Mouse (Mus musculus) embryonic facial prominence, embryonic 15.5 days (tissue): ENCODE data around the gene Znrf2. TPM values are rescaled to one million over a fixed set of nuclear protein-coding genes. Genes with fewer than 3 reads are reported as not detected.

ENCODE experiments used
- ATAC-seq: fragments of 200-750 bp; cut with Nextera tagmentation; 2 replicates; pipeline ENCODE4 v1.8.0; 2017; ENCODE audit warnings: low read depth, moderate TSS enrichment; ENCODE audit not compliant: insufficient number of reproducible peaks, low FRiP score, low TSS enrichment
- H3K27ac ChIP-seq: fragments of 300-500 bp; sonication (generic); replicated peaks from 2 replicates; pipeline ENCODE4 v1.5.1; 2015; ENCODE audit warnings: mild to moderate bottlenecking, inconsistent platforms
- H3K27me3 ChIP-seq: fragments of 300-500 bp; sonication (generic); 2 replicates; pipeline ENCODE4 v1.6.1; 2015; ENCODE audit warnings: inconsistent platforms
- H3K36me3 ChIP-seq: fragments of 300-500 bp; sonication (generic); 2 replicates; pipeline ENCODE4 v1.6.1; 2015; ENCODE audit warnings: mild to moderate bottlenecking, inconsistent platforms
- H3K4me1 ChIP-seq: fragments of 300-500 bp; sonication (generic); 2 replicates; pipeline ENCODE4 v1.6.1; 2015; ENCODE audit warnings: inconsistent platforms
- H3K4me2 ChIP-seq: fragments of 300-500 bp; sonication (generic); replicated peaks from 2 replicates; pipeline ENCODE4 v1.6.1; 2015; ENCODE audit warnings: mild to moderate bottlenecking, inconsistent platforms
- H3K4me3 ChIP-seq: fragments of 300-500 bp; sonication (generic); replicated peaks from 2 replicates; pipeline ENCODE4 v1.5.1; 2015; ENCODE audit warnings: mild to moderate bottlenecking, inconsistent platforms
- H3K9ac ChIP-seq: fragments of 300-500 bp; sonication (generic); 2 replicates; pipeline ENCODE4 v1.6.1; 2015; ENCODE audit warnings: inconsistent platforms
- H3K9me3 ChIP-seq: fragments of 300-500 bp; sonication (generic); replicated peaks from 2 replicates; pipeline ENCODE4 v1.6.1; 2016; ENCODE audit warnings: inconsistent platforms
- WGBS: fragments of 180-500 bp; shearing (Covaris S2); methylation state at CpG from one replicate; pipeline ENCODE4 v1.1.7; 2015; 5-methylcytosine and 5-hydroxymethylcytosine counted together
- polyA plus RNA-seq: library from polyadenylated mRNA; unstranded; fragments of >200 nt; fragmentation: Nextera tagmentation; extraction: Ambion mirVana; gene quantifications from 2 replicates; pipeline ENCODE4 v1.2.1, GENCODE M21; 2015

The Znrf2 gene
- polyA plus RNA-seq, 1 experiment from 2014 or later = 3.9 TPM

DNA sequence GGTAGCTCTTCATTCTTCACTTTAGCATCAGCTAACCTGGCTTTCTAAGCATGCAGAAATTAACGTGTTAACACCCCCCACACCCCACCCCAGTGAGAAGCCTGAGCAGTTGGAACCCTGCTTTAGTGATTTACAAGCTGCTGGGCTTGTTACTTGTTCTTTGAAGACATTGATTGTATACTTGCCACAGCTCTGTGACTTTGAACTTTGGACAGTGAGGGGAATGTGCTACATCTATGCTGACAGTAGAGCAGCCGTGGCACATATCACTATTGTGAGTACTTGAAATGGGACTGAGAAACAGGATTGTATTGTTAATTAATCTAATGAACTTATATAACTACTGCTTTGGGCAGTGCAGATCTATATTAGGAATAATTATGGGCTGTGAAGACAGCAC, 66.7 kb downstream of the Znrf2 start:
- Histone ChIP-seq H3K4me3 (no peak overlapping the region), H3K9ac (no peak overlapping the region), H3K4me1 (no peaks in the 10 kb centered on the region), H3K27me3 (no peaks in the 10 kb centered on the region), H3K36me3 (no peaks in the 10 kb centered on the region), H3K4me2 (no peak overlapping the region), H3K27ac (no peak overlapping the region), H3K9me3 (no peaks in the 10 kb centered on the region)
- 77% methylated on average over 2 of the region's 2 CpGs for WGBS
- no peak for ATAC-seq

DNA sequence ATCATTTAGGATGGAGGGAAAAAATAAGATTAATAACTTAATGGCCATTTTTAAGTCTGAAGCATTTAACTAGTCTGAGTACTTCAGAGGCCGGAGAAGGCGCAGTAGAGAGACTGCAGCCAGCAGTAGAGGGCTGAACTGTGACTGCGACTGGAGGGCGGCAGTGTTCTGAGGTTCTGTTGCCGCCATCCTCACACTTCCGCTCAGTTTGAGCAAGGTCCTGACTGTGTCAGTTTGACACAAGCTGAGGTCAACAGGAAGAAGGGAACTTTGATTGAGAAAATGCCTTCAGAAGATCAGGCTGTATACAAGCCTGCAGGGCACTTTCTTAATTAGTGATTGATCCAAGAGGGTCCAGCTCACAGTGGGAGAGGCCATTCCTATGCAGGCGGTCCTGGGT, 69.5 kb downstream of the Znrf2 start:
- H3K4me2 ChIP-seq = no peak overlapping the region
- no peak overlapping the region for H3K4me3 ChIP-seq
- ATAC-seq = no peak
- H3K9ac ChIP-seq = no peak overlapping the region
- H3K27ac ChIP-seq = no peak overlapping the region
- H3K4me1 ChIP-seq = no peaks in the 10 kb centered on the region
- H3K27me3 ChIP-seq = no peaks in the 10 kb centered on the region
- no peaks in the 10 kb centered on the region for H3K9me3 ChIP-seq
- no peaks in the 10 kb centered on the region for H3K36me3 ChIP-seq
- 63% methylated on average over 7 of the region's 7 CpGs for WGBS

DNA sequence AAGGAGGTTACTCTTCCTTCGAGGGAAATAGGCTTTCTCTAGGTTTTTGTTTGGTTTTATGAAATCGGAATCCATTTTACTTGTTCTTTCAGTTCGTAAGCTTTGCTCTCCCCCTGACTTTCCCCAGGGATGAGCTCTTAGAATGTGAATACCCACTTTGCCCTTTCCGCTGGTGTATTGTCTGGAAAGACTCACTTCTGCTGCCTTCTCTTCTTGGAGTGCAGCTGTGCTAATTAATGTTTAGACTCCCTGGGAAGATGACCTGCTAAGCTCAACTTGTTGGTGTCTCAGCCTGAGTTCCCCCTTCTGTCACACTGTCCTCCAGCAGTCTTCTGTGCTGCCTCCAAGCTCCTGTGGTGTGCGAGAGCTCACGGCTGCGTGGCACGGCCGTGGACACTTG, 73.5 kb downstream of the Znrf2 start:
- Histone ChIP-seq H3K9ac (no peak overlapping the region), H3K4me3 (no peak overlapping the region), H3K27ac (no peak overlapping the region), H3K27me3 (no peaks in the 10 kb centered on the region), H3K36me3 (no peaks in the 10 kb centered on the region), H3K9me3 (no peaks in the 10 kb centered on the region), H3K4me1 (no peaks in the 10 kb centered on the region), H3K4me2 (no peak overlapping the region)
- no peak for ATAC-seq
- WGBS = 78% methylated on average over 9 of the region's 9 CpGs

DNA sequence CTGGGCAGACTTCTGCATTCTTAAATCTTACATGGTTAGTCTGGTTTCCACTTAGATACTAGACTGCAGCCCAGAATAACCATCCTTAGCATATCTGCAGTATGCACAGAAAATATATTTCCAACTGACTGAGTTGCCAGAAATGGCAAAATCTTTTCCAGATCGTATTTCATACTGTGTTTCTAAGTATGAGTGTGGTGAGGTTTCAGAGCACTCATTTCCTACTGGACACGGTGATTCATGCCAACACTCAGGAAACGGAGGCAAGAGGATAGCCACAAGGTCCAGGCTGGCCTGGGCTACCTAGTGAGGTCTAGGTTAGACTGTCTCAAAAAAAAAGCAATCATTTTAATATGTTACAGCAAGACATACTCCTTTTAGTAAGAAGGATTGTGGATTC, 74.7 kb downstream of the Znrf2 start:
- Histone ChIP-seq H3K36me3 (no peaks in the 10 kb centered on the region), H3K9me3 (no peaks in the 10 kb centered on the region), H3K9ac (no peak overlapping the region), H3K27me3 (no peaks in the 10 kb centered on the region), H3K4me2 (no peak overlapping the region), H3K4me1 (no peaks in the 10 kb centered on the region), H3K4me3 (no peak overlapping the region), H3K27ac (no peak overlapping the region)
- no peak for ATAC-seq
- WGBS = 73% methylated on average over 3 of the region's 3 CpGs

DNA sequence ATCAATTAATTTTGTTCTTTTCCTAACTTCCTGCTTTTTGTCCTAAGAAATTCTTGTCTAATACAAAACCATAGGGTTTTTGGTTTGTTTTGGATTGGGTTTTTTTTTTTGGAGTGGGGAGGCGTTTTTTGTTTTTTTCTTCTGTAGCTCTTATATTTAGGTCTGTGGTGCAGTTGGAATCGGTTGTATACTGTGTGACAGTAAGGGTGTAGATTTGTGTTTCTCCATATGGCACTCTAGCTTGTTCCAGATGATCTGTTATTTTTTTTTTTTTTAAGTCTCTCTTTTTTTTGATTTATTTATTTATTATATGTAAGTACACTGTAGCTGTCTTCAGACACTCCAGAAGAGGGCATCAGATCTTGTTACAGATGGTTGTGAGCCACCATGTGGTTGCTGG, 83.5 kb downstream of the Znrf2 start:
- ATAC-seq = no peak
- H3K36me3 ChIP-seq = no peaks in the 10 kb centered on the region
- H3K9me3 ChIP-seq = no peaks in the 10 kb centered on the region
- no peak overlapping the region for H3K4me2 ChIP-seq
- H3K27ac ChIP-seq = no peak overlapping the region
- no peak overlapping the region for H3K4me3 ChIP-seq
- H3K27me3 ChIP-seq = no peaks in the 10 kb centered on the region
- 80% methylated on average over 2 of the region's 2 CpGs for WGBS
- H3K4me1 ChIP-seq = no peaks in the 10 kb centered on the region
- H3K9ac ChIP-seq = no peak overlapping the region

DNA sequence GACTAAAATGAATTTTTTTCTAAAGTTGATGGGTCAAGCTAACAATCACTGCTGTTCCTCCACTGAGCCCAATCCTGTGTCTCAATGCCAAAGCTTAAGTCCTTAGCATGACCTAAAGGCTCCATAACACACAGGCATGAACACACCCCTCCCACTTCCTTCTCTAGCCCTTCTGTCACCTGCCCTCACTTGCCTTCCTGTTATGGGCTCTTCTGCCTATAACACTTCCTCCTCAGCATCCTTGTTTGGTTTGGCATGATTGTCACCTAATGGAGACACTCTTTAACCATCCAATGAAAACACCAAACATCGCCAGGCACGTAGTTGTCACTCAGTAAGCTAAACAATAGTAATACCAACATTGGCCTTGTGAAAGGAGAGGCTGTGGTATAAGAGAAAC, 85.8 kb downstream of the Znrf2 start:
- no peaks in the 10 kb centered on the region for H3K4me1 ChIP-seq
- H3K36me3 ChIP-seq = no peaks in the 10 kb centered on the region
- H3K27me3 ChIP-seq = no peaks in the 10 kb centered on the region
- H3K9me3 ChIP-seq = no peaks in the 10 kb centered on the region
- 91% methylated on average over 2 of the region's 2 CpGs for WGBS
- no peak overlapping the region for H3K4me2 ChIP-seq
- no peak overlapping the region for H3K9ac ChIP-seq
- H3K27ac ChIP-seq = no peak overlapping the region
- ATAC-seq = no peak
- H3K4me3 ChIP-seq = no peak overlapping the region

DNA sequence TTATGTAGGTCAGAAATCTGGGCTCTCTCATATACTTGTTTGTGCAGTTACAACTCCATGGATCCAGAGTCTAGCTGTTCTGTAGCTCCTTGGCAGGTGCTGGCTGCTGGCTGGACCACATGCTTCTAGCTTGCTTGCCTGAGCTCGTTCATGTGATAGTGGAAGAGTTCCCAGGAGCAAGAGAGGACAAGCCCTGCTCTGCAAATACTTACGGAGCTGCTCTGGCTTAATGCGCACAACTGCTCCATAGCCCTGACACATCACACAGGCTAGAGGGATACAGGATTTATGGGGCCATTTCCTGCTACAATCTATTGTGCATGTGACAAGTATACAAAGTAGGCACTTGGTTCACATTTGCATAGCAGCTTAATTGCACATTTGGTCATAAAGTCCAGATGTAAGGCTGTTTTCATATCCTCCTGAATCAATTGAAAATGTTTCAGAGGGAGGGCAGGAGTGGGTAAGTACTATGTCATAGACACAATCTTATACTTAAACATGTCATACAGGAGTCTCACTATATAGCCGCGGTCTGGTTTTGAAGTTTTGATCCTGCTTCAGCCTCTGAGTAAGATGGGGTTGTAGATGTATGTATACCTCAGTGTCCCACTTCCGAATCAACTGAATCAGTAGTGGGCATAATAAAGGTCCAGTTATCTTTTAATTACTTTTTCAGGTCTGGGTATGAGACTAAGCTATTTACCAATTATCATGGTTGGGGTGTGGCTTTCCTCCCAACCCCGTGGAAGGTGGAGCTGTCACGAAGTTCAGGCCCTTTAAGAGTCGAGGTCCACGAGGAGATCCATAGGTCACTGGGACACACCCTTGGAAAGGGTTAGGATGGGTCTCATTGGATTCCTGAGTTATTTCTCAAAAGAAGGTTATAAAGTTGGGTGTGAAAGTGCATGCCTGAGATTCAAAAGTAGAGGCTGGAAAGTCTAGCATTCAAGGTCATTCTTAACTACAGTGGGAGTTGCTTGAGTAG, 89.6 kb downstream of the Znrf2 start:
- 79% methylated on average over 10 of the region's 10 CpGs for WGBS
- Histone ChIP-seq H3K36me3 (no peaks in the 10 kb centered on the region), H3K9me3 (no peaks in the 10 kb centered on the region), H3K9ac (no peak overlapping the region), H3K27me3 (no peaks in the 10 kb centered on the region), H3K27ac (no peak overlapping the region), H3K4me1 (no peaks in the 10 kb centered on the region), H3K4me2 (no peak overlapping the region), H3K4me3 (no peak overlapping the region)
- ATAC-seq = no peak

DNA sequence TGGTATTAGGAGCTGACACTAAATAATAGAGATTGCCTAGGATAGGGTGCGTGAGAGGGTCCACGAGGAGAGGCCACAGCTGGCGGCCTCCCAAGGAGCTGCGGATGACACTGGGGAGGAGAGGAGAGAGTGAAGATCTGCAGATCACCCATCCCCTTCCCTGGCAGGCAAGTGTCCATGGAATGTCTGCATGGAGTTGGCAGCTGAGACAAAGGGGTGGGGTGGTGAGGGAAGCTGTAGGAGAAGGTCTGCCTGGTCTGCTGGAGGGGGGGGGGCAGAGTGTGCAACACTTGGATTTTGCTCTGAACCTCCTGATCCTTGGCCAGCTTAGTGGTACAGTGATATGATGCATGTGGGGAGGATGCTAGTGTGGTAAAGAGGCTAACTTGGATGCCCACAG, 98.3 kb downstream of the Znrf2 start:
- ATAC-seq = no peak
- no peaks in the 10 kb centered on the region for H3K36me3 ChIP-seq
- no peak overlapping the region for H3K4me3 ChIP-seq
- no peak overlapping the region for H3K27ac ChIP-seq
- H3K4me2 ChIP-seq = no peak overlapping the region
- H3K9me3 ChIP-seq = no peaks in the 10 kb centered on the region
- no peaks in the 10 kb centered on the region for H3K27me3 ChIP-seq
- 86% methylated on average over 4 of the region's 4 CpGs for WGBS
- H3K9ac ChIP-seq = no peak overlapping the region
- H3K4me1 ChIP-seq = no peaks in the 10 kb centered on the region

DNA sequence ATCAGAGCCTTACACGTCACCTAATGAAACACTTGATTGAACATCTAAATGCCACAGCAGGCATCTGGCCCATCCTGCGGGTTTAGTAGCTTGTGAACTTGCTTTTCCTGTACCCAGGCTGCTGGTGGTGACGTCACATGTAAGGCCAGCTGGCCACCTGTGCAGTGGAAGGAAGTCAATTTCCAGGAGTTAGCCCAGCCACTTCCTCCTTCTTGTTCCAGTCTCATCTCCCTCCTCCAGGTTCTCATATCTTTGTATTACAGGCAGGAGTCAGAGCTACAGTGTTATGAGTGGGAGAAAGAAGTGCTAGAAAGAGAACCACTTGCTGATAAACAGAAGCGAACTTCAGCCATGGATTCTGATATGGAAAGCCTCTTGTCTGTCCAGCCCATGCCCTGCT, 99.4 kb downstream of the Znrf2 start:
- Histone ChIP-seq H3K4me3 (no peak overlapping the region), H3K27me3 (no peaks in the 10 kb centered on the region), H3K9me3 (no peaks in the 10 kb centered on the region), H3K4me1 (no peaks in the 10 kb centered on the region), H3K27ac (no peak overlapping the region), H3K4me2 (no peak overlapping the region), H3K36me3 (no peaks in the 10 kb centered on the region), H3K9ac (no peak overlapping the region)
- no peak for ATAC-seq
- 60% methylated on average over 4 of the region's 4 CpGs for WGBS

DNA sequence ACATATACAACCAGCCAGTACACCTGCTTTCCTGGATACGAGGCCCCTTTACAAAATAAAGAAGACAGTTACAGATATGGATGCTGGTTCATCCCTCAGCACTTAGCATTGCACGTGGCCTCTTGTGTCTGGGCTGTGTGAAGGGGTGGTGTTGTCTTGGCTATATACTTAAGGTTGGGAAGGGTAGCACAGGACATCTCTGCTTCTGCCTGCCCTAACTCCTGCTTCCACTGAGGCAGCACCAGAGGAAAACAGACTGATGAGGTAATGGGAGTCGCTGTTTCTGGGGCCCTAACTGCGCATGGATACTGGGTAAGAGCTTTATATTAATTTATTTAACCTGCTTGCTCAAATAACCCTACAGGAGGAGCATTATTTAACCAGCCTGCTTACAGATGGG, 100.2 kb downstream of the Znrf2 start:
- Histone ChIP-seq H3K27me3 (no peaks in the 10 kb centered on the region), H3K9ac (no peak overlapping the region), H3K4me3 (no peak overlapping the region), H3K27ac (no peak overlapping the region), H3K9me3 (no peaks in the 10 kb centered on the region), H3K4me2 (no peak overlapping the region), H3K4me1 (no peaks in the 10 kb centered on the region), H3K36me3 (no peaks in the 10 kb centered on the region)
- no peak for ATAC-seq
- WGBS = 67% methylated on average over 4 of the region's 4 CpGs

DNA sequence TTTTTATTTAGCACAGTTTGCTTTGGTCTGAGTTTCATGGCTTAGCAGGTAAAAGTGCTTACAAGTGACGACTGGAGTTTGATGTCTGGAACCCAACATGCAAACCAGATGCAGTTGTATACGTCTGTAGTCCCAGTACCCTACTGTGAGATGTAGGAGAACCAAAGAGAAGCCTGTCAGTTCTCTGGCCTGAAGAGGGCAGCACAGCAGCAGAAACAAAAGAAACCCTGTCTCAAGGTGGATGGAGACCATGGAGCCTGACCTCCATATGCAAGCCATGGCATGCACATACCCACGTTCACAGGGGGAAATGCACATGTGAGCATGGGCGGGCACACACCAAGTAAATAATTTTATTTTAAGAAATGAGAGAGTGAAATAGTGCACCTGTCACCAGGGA, 100.8 kb downstream of the Znrf2 start:
- Histone ChIP-seq H3K27me3 (no peaks in the 10 kb centered on the region), H3K36me3 (no peaks in the 10 kb centered on the region), H3K4me3 (no peak overlapping the region), H3K27ac (no peak overlapping the region), H3K9ac (no peak overlapping the region), H3K4me2 (no peak overlapping the region), H3K9me3 (no peaks in the 10 kb centered on the region), H3K4me1 (no peaks in the 10 kb centered on the region)
- no peak for ATAC-seq
- 22% methylated on average over 4 of the region's 4 CpGs for WGBS

DNA sequence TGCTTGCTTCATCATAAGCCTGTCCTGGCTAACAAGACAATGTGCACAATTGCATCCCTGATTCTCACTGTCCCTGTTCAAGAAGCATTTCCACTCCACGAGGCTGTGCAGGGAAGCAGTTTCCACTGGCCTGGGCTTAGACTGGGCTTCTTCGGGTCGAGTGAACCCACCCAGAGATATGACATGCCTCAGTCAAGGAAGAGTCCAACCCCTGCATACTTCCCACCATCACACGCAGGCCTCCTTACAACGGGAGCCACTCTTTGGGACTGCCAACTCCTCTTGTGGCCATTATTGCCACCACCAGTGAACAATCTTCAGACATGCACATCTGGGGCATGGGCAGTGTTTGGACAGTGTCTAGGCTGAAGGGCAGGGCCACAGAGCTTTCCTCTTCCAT, 101.8 kb downstream of the Znrf2 start:
- Histone ChIP-seq H3K9me3 (no peaks in the 10 kb centered on the region), H3K36me3 (no peaks in the 10 kb centered on the region), H3K9ac (no peak overlapping the region), H3K4me3 (no peak overlapping the region), H3K27ac (no peak overlapping the region), H3K4me1 (no peaks in the 10 kb centered on the region), H3K4me2 (no peak overlapping the region), H3K27me3 (no peaks in the 10 kb centered on the region)
- 90% methylated on average over 5 of the region's 5 CpGs for WGBS
- no peak for ATAC-seq
